Mouse (Mus musculus): ENCODE data around the gene Vmn2r22.
A peak's percentile ranks its signal among the peaks of the same experiment; 100 is the strongest.
"Not testable (repeated sequence)": the region's sequence is repeated elsewhere in the genome, so short reads cannot be mapped to it uniquely, and the experiment has no call there.

Vmn2r22 gene

DNA sequence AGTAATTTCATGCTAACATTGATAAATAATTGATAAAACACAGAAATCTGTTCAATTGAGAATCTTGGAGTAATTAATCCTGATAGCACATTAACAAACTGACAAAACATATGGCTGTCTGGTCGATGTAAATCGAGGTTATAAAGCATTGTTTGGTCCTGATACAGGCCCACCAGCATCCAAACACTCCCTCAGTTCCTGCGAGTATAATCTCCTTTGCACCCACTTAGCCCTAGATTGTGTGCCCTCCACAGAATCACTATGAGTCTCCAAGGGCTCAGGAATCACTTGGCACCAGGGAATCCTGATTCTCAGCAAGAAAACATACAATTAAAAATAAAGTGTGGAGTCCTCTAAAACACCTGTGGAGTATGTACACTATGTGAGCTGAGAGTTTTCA is at the start of gene Vmn2r22:
Gene Vmn2r22 (minus strand): TSS at position 101 of the 400 bp plus-strand sequence.
- DNase-seq (ENCODE audit: low read depth, low spot score) = not testable (repeated sequence)

GRCm38 (mm10) chr6:123697213-123697612 is 46.7 kb upstream of the Vmn2r22 start:
- no peak for DNase-seq (ENCODE audit: low read depth, low spot score)

- not testable (repeated sequence) for DNase-seq (ENCODE audit: low read depth, low spot score)
These were observed 46.1 kb upstream of the Vmn2r22 start for GRCm38 (mm10) chr6:123696639-123697038.

DNA sequence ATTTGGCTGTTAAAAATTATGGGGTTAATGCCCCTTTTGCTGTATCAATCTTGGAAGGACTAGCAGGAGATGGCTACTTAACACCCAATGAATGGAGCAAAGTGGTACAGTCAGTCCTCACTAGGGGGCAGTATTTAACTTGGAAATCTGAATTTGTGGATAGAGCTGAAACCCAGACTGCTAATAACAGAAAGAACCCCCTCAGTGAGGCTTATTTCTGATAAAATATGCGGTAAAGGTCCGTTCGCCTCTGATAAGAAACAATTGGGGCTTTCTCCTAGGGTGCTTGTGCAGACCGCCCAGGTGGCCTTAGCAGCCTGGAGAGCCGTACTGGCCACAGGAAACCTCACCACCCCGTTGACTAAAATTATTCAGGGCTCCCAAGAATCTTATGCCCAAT is 6.5 kb upstream of the Vmn2r22 start:
- DNase-seq (ENCODE audit: low read depth, low spot score) = peak; percentile 11

- not testable (repeated sequence) for DNase-seq (ENCODE audit: low read depth, low spot score)
These were observed 11.1 kb downstream of the Vmn2r22 start for GRCm38 (mm10) chr6:123639394-123639793.

DNA sequence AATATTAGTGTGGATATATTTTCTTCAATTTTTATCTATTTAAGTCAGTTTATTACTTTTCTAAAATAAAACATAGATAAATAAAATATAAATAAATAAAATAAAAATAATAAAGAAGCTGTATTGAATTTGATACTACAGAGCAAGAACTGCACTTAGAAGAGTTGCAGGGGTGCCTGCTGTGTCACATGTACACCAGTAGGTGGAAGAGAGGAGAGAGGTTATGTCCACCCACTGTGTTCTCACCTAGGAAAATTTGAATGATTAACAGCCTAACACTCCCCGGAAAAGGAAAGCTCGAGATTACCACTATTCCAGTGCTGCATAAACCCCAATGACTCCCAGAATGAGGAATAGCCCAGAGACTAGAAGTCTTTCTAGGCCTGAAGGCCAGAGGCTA is 26.7 kb downstream of the Vmn2r22 start:
- DNase-seq (ENCODE audit: low read depth, low spot score) = not testable (repeated sequence)

GRCm38 (mm10) chr6:123588368-123588767 is 62.2 kb downstream of the Vmn2r22 start:
- DNase-seq (ENCODE audit: low read depth, low spot score) = not testable (repeated sequence)

GRCm38 (mm10) chr6:123587796-123588328 is 62.7 kb downstream of the Vmn2r22 start:
- DNase-seq (ENCODE audit: low read depth, low spot score) = not testable (repeated sequence)

- DNase-seq (ENCODE audit: low read depth, low spot score) = not testable (repeated sequence)
These were observed 66.5 kb downstream of the Vmn2r22 start for GRCm38 (mm10) chr6:123583988-123584387.

DNA sequence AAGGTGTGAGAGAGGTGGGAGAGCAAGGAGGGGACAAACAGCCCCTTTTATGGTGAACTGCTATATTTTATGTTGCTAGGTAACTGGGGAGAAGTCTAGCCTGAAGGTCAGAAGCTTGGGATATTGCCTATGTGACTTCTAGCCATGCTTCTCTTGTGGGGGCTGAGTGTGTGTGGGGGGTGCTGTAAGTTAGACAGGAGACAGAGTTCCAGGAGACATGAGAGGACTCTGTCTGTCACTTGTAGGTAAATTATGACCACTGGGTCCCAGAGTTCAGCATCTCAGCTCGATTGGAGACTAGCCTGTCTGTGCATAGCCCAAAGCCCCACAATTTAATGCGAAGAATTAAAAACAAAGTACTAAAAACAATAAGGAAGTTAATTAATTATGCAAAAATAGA is 75.8 kb downstream of the Vmn2r22 start:
- not testable (repeated sequence) for DNase-seq (ENCODE audit: low read depth, low spot score)
